Mouse (Mus musculus) heart, postnatal 0 days (tissue): ENCODE measurements around the gene Srgn. TPM values are rescaled to one million over a fixed set of nuclear protein-coding genes. Genes with fewer than 3 reads are reported as not detected.

Experiments
- ATAC-seq: fragments of 200-750 bp; cut with Nextera tagmentation; 2 replicates; pipeline ENCODE4 v1.8.0; 2017; ENCODE audit warnings: low read depth, moderate number of reproducible peaks, moderate library complexity; ENCODE audit not compliant: insufficient read depth
- DNase-seq: peaks from one replicate; pipeline ENCODE4 v3.0.0-alpha.2; 2016; ENCODE audit warnings: low spot score
- H3K27ac ChIP-seq: fragments of 300-500 bp; sonication (generic); 2 replicates; pipeline ENCODE4 v1.5.1; 2014; ENCODE audit warnings: low read depth, mild to moderate bottlenecking
- H3K27me3 ChIP-seq: fragments of 300-500 bp; sonication (generic); 2 replicates; pipeline ENCODE4 v1.6.1; 2014; ENCODE audit warnings: low read length, mixed read lengths; ENCODE audit not compliant: control insufficient read depth, insufficient read depth
- H3K36me3 ChIP-seq: fragments of 300-500 bp; sonication (generic); replicated peaks from 2 replicates; pipeline ENCODE4 v1.6.1; 2014; ENCODE audit warnings: low read length, mixed read lengths; ENCODE audit not compliant: control insufficient read depth, insufficient read depth
- H3K4me1 ChIP-seq: fragments of 300-500 bp; sonication (generic); 2 replicates; pipeline ENCODE4 v1.6.1; 2014; ENCODE audit warnings: antibody characterized with exemption; ENCODE audit not compliant: control insufficient read depth, insufficient read depth
- H3K4me2 ChIP-seq: fragments of 300-500 bp; sonication (generic); 2 replicates; pipeline ENCODE4 v1.6.1; 2014; ENCODE audit warnings: low read depth, mild to moderate bottlenecking, low read length, moderate library complexity
- H3K4me3 ChIP-seq: fragments of 300-500 bp; sonication (generic); 2 replicates; pipeline ENCODE4 v1.5.1; 2014; ENCODE audit warnings: low read depth, low read length
- H3K9ac ChIP-seq: fragments of 300-500 bp; sonication (generic); replicated peaks from 2 replicates; pipeline ENCODE4 v1.6.1; 2014; ENCODE audit warnings: low read depth, low read length, mixed read lengths
- H3K9me3 ChIP-seq: fragments of 300-500 bp; sonication (generic); replicated peaks from 2 replicates; pipeline ENCODE4 v1.6.1; 2016; ENCODE audit warnings: low read length; ENCODE audit not compliant: control insufficient read depth
- CTCF ChIP-seq: IDR thresholded peaks from 2 replicates; pipeline ENCODE4 v1.5.1; 2016; ENCODE audit warnings: antibody characterized with exemption, control low read depth, low read depth
- EP300 ChIP-seq: IDR thresholded peaks from 2 replicates; pipeline ENCODE4 v1.6.1; 2016; ENCODE audit warnings: antibody characterized with exemption, low read depth
- WGBS: fragments of 180-500 bp; shearing (Covaris S2); extraction: QIAGEN DNeasy Blood & Tissue Kit; methylation state at CpG from one replicate; pipeline ENCODE4 v1.1.7; 2014; 5-methylcytosine and 5-hydroxymethylcytosine counted together
- polyA plus RNA-seq: library from polyadenylated mRNA; unstranded; fragments of >200 nt; fragmentation: Nextera tagmentation; extraction: Ambion mirVana; gene quantifications from 2 replicates; pipeline ENCODE4 v1.2.1, GENCODE M21; 2015
- total RNA-seq: library from RNA; depleted of rRNA; stranded (reverse); fragments of >200 nt; gene quantifications from 2 replicates; pipeline ENCODE4 v1.2.3, GENCODE M21; 2014; ENCODE audit warnings: low replicate concordance

The Srgn gene
- total and polyA plus RNA-seq, 2 experiments from 2014 or later, result 16.4 to 19.1 TPM

GRCm38 (mm10) chr10:62507591-62508308, 19.5 kb downstream of the Srgn start:
- TF ChIP-seq CTCF, result no peak
- TF ChIP-seq EP300, result no peak
- WGBS, result 9% methylated on average over 18 of the region's 18 CpGs
- H3K4me3 ChIP-seq, result peak overlapping the region; percentile 37
- ATAC-seq (0 out of 2 replicates have a peak, but pooled peaks have one; percentile 38), DNase-seq (no peak)
- peak overlapping the region; percentile 79 for H3K27ac ChIP-seq
- H3K27me3 ChIP-seq, result peaks cover 3% of the 10 kb centered on the region
- peaks cover 7% of the 10 kb centered on the region; the same call in 1 of the 2 replicates for H3K4me1 ChIP-seq
- no peaks in the 10 kb centered on the region for H3K9me3 ChIP-seq
- peak overlapping the region; percentile 61 for H3K4me2 ChIP-seq
- H3K9ac ChIP-seq, result peak overlapping the region; percentile 21
- H3K36me3 ChIP-seq, result no peaks in the 10 kb centered on the region

GRCm38 (mm10) chr10:62507071-62507470, 20.2 kb downstream of the Srgn start:
- Histone ChIP-seq H3K9me3 (no peaks in the 10 kb centered on the region), H3K4me2 (peak overlapping the region; percentile 61), H3K9ac (no peak overlapping the region), H3K27me3 (peaks cover 3% of the 10 kb centered on the region), H3K4me1 (peaks cover 7% of the 10 kb centered on the region; the same call in 1 of the 2 replicates), H3K27ac (no peak overlapping the region; the same call in 1 of the 2 replicates), H3K4me3 (peak overlapping the region; percentile 37), H3K36me3 (no peaks in the 10 kb centered on the region)
- ATAC-seq (no peak), DNase-seq (no peak)
- WGBS, result 85% methylated on average over 4 of the region's 4 CpGs
- TF ChIP-seq CTCF, result no peak
- TF ChIP-seq EP300, result no peak

GRCm38 (mm10) chr10:62506019-62506556, 21.2 kb downstream of the Srgn start:
- WGBS, result 54% methylated on average over 17 of the region's 17 CpGs
- no peaks in the 10 kb centered on the region for H3K9me3 ChIP-seq
- peaks cover 7% of the 10 kb centered on the region; the same call in 1 of the 2 replicates for H3K4me1 ChIP-seq
- TF ChIP-seq EP300 (no peak), CTCF (no peak)
- no peaks in the 10 kb centered on the region for H3K36me3 ChIP-seq
- ATAC-seq (no peak), DNase-seq (no peak)
- peak overlapping the region; percentile 61; the same call in 1 of the 2 replicates for H3K4me2 ChIP-seq
- no peak overlapping the region for H3K9ac ChIP-seq
- peak overlapping the region; percentile 13; the same call in 1 of the 2 replicates for H3K4me3 ChIP-seq
- H3K27ac ChIP-seq, result peak overlapping the region; percentile 69
- peaks cover 3% of the 10 kb centered on the region for H3K27me3 ChIP-seq

GRCm38 (mm10) chr10:62505224-62505983, 21.8 kb downstream of the Srgn start:
- Histone ChIP-seq H3K4me2 (no peak overlapping the region), H3K27ac (0 out of 2 replicates have a peak overlapping the region, but pooled peaks have one; percentile 69), H3K9ac (no peak overlapping the region), H3K4me3 (no peak overlapping the region), H3K4me1 (peaks cover 7% of the 10 kb centered on the region; the same call in 1 of the 2 replicates), H3K36me3 (no peaks in the 10 kb centered on the region), H3K9me3 (no peaks in the 10 kb centered on the region), H3K27me3 (peaks cover 3% of the 10 kb centered on the region)
- WGBS, result 76% methylated on average over 9 of the region's 9 CpGs
- no peak for DNase-seq
- no peak for ATAC-seq
- TF ChIP-seq CTCF (no peak), EP300 (no peak)

GRCm38 (mm10) chr10:62503836-62504628, 23.2 kb downstream of the Srgn start:
- H3K9me3 ChIP-seq, result no peaks in the 10 kb centered on the region
- no peak overlapping the region for H3K27ac ChIP-seq
- H3K4me3 ChIP-seq, result no peak overlapping the region
- 69% methylated on average over 12 of the region's 12 CpGs for WGBS
- ATAC-seq, result no peak
- no peak for DNase-seq
- H3K27me3 ChIP-seq, result peaks cover 3% of the 10 kb centered on the region
- TF ChIP-seq EP300, result no peak
- no peak for TF ChIP-seq CTCF
- H3K36me3 ChIP-seq, result no peaks in the 10 kb centered on the region
- H3K4me1 ChIP-seq, result peaks cover 7% of the 10 kb centered on the region; the same call in 1 of the 2 replicates
- no peak overlapping the region for H3K4me2 ChIP-seq
- no peak overlapping the region for H3K9ac ChIP-seq
